Mouse (Mus musculus): Measurements from ENCODE around the gene Gm10096.
"Not testable (repeated sequence)": the region's sequence is repeated elsewhere in the genome, so short reads cannot be mapped to it uniquely, and the experiment has no call there.

Gm10096 gene

GRCm38 (mm10) chrX:28954602-28955001 lies at the start of gene Gm10096:
Gm10096 (minus strand) TSS chrX:28954702.
- not testable (repeated sequence) for DNase-seq (ENCODE audit: low read depth in 1 of 2, low spot score in 2 of 2)
